Mouse (Mus musculus) right cerebral cortex, adult 2 months (tissue): ENCODE data around the gene Uap1.
"Not testable (repeated sequence)": the region's sequence is repeated elsewhere in the genome, so short reads cannot be mapped to it uniquely, and the experiment has no call there.

Experiments
- DNase-seq, 2 experiments: peaks; one replicate each; pipeline ENCODE4 v3.0.0; 2021 to 2022; ENCODE audit warnings: low spot score in 2 of 2

Gene Uap1

DNA sequence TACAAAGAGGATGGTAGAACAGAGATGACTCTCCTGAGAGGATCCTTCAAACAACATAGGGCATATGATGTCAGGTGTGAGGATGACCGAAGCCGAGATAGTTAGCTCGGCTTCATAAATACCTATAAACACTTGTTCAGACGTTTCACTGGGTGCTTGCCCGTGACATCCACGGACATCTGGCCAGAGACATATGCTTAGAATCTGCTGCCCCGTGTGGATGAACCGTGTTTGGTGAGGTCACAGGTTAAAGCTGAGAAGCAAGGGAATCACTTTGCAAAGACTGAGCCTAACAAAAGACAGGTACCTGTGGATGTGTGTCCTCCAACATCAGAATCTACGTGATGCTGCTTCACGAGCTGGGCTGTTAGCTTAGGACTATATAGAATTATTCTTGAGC is 62.5 kb downstream of the Uap1 start:
- DNase-seq: no peak

DNA sequence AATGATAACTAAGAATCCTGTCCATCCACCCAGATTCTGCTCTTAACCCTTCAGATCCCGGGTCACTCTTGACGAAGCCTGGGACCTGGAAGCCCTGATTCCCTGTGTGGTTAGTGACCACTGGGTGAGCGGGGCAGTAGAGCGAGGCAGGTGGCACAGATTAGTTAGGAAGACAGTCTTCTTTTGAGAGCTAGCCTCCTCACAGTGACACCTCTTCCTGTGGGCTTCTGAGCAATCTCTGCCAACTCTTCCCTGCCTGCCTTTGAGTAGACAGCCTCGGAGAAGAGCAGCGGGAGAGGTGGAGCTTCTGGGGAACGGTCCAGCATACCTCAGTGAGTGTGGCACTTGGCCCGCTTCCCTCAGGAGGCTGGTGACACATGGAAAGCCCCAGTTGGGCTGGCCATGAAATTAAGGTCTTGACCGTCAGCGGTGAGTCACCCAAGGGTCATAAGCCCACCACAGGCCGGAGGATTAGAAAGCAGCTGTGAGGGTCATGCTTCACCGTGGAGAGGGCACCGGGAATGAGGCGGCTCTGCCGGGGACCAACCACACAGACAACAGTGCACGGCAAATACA is 63.0 kb downstream of the Uap1 start:
- no peak for DNase-seq

DNA sequence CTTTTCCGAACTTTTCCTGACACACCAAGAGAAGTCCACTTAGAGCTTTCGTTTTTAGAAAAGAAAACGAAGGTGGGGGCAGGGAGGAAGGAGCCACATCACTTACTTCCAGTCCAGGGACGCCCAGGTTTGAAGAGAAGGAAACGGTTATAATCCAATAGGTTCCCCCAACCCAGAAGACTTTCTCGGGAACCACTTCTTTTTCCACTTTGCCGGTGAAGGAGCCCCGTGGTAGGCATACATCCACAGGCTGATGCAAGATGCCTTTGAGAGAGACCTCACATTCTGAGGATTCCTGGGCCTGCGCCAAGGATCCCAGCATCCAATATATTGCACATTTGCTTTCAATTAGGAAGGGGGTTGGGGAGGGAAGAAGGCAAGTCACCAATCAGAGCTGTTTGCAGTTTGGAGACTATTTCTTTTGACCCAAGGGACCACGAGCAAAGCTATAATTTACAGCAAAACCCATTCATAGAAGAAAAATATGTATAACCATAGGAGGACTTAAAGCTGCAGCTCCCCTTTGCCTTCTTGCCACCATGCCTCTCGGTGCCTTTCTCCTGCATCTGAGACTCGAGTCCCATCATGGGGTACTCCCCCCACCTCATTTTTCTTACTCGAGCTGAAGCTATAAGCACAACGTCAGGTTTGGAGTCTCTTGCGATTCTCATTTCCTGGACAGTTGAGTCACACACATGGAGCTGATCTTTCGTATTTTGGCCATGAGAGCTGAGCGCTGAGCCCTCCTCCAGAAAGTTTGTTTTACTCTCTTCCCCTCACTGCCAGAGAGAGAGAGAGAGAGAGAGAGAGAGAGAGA is 64.0 kb downstream of the Uap1 start, which contains the start of gene Ddr2:
Gene Ddr2, minus strand, starts transcription at position 247 of the 817 bp plus-strand sequence.
- no peak for DNase-seq

- DNase-seq: no peak
Observed at GRCm38 (mm10) chr1:170109776-170110515, 64.8 kb downstream of the Uap1 start.

DNA sequence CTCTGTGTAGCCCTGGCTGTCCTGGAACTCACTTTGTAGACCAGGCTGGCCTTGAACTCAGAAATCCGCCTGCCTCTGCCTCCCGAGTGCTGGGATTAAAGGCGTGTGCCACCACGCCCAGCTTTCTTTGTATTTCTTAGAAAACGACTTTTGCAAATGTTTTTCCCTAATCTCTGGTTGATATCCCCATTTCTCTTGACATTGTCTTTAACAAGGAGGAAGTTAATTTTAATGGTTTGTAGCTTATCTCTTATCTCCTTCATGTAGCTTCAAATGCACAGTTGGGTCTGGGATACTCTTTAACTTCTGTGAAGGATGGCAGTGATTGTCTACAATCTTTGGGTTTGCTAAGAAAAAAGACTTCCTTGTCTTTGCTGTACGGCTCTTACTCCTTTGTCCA is 71.9 kb downstream of the Uap1 start:
- not testable (repeated sequence) for DNase-seq
